Mouse (Mus musculus): ENCODE data around the gene Churc1.

- TF ChIP-seq CTCF (IDR thresholded peaks at IDR 0.05; ENCODE audit: borderline replicate concordance, extremely low read depth, insufficient read depth, insufficient read length) (no peak), POLR2A (IDR thresholded peaks at IDR 0.05; ENCODE audit: borderline replicate concordance, extremely low read depth, insufficient read depth, insufficient read length, poor library complexity, severe bottlenecking) (no peak)
These were observed 728 bp downstream of the Churc1 start for GRCm38 (mm10) chr12:76765901-76766630.

Data from brain, embryonic 14.5 days (tissue).